Mouse (Mus musculus): ENCODE results near the gene Gm10471. TPM values are rescaled to one million over a fixed set of nuclear protein-coding genes. Genes with fewer than 3 reads are reported as not detected.
"Not testable (repeated sequence)": the region's sequence is repeated elsewhere in the genome, so short reads cannot be mapped to it uniquely, and the experiment has no call there.

Gm10471 gene
- not detected for total RNA-seq (2021)
- long read RNA-seq, experiment 1 = 0 reads
- long read RNA-seq, experiment 2 = 0 reads

DNA sequence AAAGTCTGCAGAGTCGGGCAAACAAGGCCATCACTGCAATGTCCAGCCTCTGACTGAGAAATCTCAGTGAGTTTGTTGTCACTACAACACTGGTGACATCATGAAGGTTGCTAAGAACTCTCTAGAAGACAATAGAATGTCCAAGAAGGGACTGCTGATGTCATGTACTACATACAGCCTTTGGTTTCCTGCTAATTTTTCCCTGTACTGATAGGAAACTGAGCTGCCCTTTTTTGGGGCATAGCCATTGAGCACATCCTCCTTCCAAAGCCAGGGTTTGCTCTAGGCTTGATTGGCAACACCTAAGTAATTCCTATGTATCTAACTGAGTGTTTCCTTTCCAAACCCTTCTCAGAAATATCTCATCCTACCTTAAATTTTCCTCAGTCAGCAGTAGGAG is at the start of gene Gm10471:
TSS of gene Gm10471 (minus strand) at position 101 of the 400 bp plus-strand sequence.
- DNase-seq = not testable (repeated sequence)

DNA sequence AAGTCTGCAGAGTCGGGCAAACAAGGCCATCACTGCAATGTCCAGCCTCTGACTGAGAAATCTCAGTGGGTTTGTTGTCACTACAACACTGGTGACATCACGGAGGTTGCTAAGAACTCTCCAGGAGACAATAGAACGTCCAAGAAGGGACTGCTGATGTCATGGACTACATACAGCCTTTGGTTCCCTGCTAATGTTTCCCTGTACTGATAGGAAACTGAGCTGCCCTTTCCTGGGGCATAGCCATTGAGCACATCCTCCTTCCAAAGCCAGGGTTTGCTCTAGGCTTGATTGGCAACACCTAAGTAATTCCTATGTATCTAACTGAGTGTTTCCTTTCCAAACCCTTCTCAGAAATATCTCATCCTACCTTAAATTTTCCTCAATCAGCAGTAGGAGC is 32.2 kb upstream of the Gm10471 start, which contains the start of gene Gm10220:
TSS of gene Gm10220 (minus strand) at position 101 of the 400 bp plus-strand sequence.
- not testable (repeated sequence) for DNase-seq

DNA sequence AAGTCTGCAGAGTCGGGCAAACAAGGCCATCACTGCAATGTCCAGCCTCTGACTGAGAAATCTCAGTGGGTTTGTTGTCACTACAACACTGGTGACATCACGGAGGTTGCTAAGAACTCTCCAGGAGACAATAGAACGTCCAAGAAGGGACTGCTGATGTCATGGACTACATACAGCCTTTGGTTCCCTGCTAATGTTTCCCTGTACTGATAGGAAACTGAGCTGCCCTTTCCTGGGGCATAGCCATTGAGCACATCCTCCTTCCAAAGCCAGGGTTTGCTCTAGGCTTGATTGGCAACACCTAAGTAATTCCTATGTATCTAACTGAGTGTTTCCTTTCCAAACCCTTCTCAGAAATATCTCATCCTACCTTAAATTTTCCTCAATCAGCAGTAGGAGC is 16.2 kb upstream of the Gm10471 start, which contains the start of gene 5031410I06Rik:
TSS of gene 5031410I06Rik (minus strand) at position 101 of the 400 bp plus-strand sequence.
- not testable (repeated sequence) for DNase-seq

DNA sequence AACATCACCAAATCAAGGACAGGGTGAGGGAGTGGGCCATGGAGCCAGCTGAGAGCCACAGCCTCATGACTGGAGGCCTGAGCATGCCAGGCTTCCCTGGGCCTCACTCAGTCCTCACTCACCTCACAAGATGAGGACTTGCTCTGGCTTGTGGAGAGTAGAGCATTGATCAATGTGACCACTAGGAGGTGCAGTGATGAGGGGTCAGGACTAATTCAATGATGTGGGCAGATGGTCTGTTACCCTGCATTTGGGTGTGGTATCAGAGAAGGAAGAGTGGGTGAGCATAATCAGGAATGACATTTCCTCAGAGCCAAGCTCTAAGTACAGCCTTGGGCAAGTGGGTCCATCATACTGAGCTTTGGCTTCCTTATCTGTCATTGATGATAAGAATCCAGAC is 10.1 kb downstream of the Gm10471 start:
- not testable (repeated sequence) for DNase-seq

DNA sequence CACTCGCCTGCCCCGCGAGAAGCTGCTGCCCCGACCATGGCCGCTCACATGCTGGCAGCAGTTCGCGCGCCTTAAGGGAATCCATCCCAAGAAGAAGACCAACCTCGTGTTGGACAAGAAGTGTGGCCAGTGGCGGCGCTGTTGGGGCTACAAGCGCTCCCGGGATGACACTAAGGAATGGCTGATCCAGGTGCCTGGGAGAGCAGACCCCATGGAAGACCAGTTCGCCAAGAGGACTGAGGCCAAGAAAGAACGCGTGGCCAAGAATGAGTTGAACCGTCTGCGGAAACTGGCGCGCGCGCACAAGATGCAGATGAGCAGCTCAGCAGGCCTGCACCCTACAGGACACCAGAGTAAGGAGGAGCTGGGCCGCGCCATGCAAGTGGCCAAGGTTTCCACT is 18.4 kb downstream of the Gm10471 start:
- no peak for DNase-seq

DNA sequence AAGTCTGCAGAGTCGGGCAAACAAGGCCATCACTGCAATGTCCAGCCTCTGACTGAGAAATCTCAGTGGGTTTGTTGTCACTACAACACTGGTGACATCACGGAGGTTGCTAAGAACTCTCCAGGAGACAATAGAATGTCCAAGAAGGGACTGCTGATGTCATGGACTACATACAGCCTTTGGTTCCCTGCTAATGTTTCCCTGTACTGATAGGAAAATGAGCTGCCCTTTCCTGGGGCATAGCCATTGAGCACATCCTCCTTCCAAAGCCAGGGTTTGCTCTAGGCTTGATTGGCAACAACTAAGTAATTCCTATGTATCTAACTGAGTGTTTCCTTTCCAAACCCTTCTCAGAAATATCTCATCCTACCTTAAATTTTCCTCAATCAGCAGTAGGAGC is 30.6 kb downstream of the Gm10471 start, which contains the start of gene Gm7347:
TSS of gene Gm7347 (minus strand) at position 101 of the 400 bp plus-strand sequence.
- not testable (repeated sequence) for DNase-seq

DNA sequence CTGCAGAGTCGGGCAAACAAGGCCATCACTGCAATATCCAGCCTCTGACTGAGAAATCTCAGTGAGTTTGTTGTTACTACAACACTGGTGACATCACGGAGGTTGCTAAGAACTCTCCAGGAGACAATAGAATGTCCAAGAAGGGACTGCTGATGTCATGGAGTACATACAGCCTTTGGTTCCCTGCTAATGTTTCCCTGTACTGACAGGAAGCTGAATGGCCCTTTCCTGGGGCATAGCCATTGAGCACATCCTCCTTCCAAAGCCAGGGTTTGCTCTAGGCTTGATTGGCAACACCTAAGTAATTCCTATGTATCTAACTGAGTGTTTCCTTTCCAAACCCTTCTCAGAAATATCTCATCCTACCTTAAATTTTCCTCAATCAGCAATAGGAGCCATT is 49.6 kb downstream of the Gm10471 start, which contains the start of gene Speer4a:
TSS of gene Speer4a (minus strand) at position 101 of the 400 bp plus-strand sequence.
- not testable (repeated sequence) for DNase-seq

Other genes with a start within 250 kb of the Gm10471 start
- gene Gm21663, start 146.9 kb downstream of the Gm10471 start, total RNA-seq (2021) = not detected
- gene Gm21671, start 134.9 kb downstream of the Gm10471 start, total RNA-seq (2021) = not detected
- not detected for gene Gm21680, start 116.6 kb downstream of the Gm10471 start, total RNA-seq (2021)
- not detected for gene Gm21698, start 100.6 kb downstream of the Gm10471 start, total RNA-seq (2021)
- gene Gm1979, start 84.5 kb downstream of the Gm10471 start, total RNA-seq (2021) = under 1 TPM in 1 of 2 experiments, not detected in 1; 0.15 TPM
- not detected for gene Gm5862, start 66.4 kb downstream of the Gm10471 start, total RNA-seq (2021)
- not detected for gene Speer4a, start 49.7 kb downstream of the Gm10471 start, total RNA-seq (2021)
- not detected for gene Gm7347, start 30.7 kb downstream of the Gm10471 start, total RNA-seq (2021)
- gene 5031410I06Rik, start 16.1 kb upstream of the Gm10471 start, total RNA-seq (2021) = not detected
- gene Gm10220, start 32.1 kb upstream of the Gm10471 start, total RNA-seq (2021) = not detected
- gene Gm7361, start 168.4 kb upstream of the Gm10471 start, total RNA-seq (2021) = not detected

All from heart, adult 18-20 months (tissue).